Mouse (Mus musculus) frontal cortex, adult (tissue): ENCODE data around the gene Slc17a6.
"Not testable (repeated sequence)": the region's sequence is repeated elsewhere in the genome, so short reads cannot be mapped to it uniquely, and the experiment has no call there.

ENCODE experiments used
- ATAC-seq: cut with Nextera tagmentation; 2 replicates; pipeline ENCODE4 v1.9.2; 2017; ENCODE audit warnings: mild to moderate bottlenecking, moderate library complexity, mixed read lengths; ENCODE audit not compliant: low TSS enrichment

Slc17a6 gene

DNA sequence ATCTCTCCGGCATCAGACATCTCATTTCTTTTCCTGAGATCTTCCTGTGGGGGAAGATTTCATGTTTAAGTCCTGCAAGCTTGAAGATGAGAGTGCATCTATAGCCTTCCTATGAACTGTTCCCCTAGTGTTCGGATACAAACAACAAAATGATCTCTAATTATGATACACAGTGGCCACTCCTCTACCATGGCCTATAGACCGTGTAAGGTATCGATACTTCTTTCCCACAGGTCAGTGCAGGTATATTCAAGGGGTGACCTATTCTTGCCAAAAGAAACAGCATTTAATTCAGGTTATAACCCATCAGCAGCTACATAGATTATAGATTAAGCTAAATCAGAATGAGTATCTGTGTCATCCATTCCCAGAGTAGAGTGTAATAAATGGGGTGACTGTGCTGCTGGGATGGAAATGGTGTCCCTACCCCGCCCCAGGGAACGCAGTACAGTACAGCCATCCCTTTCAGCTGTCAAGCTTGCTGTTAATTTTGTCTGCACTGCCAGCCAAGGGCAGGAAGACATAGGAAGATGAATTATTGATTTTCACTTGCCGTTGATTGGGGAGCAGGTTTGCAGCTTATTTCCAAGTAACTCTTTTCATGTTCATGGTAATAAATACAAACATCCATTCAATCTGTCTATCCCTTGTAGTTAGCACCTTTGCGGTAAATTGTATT, 71.9 kb downstream of the Slc17a6 start:
- no peak for ATAC-seq

DNA sequence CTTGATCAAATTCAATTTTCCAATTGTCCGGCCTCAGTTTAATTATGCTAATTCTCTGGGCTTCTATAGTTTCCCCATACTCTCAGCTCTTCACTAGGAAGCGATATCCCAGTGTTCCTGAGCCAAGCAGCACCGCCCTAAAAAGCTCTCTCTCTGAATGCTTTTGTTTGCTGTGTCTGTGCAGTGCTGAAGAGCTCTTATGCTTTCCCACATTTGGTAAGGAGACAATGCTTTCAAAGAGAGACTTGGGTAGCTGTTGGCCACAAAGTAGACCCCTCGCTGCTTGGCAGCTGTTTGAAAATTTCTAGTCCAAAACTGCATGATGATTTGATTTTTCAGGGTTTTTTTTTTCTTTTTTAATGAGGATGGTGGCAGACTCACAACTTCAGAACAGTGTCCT, 72.6 kb downstream of the Slc17a6 start:
- ATAC-seq: no peak

DNA sequence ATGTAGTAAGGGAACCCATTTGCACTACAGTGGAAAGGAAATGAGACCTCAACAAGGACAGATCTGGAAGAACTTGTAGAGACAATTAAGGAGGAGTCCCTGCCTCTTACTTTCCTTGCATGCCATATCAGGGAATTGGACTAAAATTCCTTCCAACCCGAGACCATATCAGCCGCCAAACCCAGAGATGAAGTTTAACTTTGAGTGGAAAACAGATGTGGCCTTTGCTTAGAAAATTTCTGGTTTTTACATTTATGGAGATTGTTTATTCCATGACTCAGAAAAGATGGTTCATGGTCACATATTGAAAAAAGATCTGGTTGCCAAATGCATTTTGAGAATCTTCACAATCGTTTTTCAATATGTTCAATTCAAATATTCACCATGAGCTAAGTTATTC, 87.7 kb downstream of the Slc17a6 start:
- ATAC-seq: no peak

DNA sequence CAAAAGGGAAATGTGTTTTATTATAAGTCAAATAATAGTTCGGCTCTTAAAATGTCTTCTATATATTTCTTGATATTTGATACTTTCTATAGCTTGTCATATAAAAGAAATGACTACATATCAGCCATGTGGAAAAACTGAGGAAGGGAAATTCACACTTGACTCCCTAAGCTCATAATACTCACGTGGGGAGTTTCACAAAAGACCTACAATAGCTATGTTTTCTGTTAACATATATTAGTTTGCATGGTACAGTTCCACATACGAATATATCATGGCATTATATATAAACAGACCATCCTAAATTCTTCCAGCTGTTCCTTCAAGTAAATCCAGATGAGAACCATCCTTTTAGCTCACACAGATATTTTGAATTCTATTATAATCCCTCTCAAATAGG, 88.5 kb downstream of the Slc17a6 start:
- ATAC-seq: not testable (repeated sequence)

DNA sequence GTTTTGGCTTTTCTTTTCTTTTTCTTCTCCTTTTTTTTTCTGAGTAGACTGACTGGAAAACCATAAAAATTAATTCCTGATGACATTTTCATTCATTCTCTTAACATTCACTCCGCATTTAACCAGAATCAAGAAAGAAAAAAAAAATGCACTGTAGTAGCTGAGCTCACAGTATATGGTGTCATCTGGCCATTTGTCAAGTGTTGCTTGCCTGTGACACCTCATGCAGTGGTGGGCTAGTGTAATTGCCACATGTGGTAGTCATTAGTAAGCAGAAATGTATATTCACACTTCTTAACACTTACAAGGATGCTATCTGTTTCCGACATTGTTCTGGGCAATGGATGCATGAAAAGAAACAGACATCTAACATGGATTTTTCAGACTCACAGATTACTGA, 94.0 kb downstream of the Slc17a6 start:
- ATAC-seq: no peak
